Mouse (Mus musculus) v-Abl transformed pro-B cells (cell line): Measurements from ENCODE around the gene Lgals7.

Experiments used
- in situ Hi-C, 2 experiments: fragments of 400-800 bp; cut with MboI; formaldehyde crosslinking; loops; one replicate each; pipeline ENCODE4 v1.15.1; 2025; ENCODE audit not compliant: unreplicated experiment in 2 of 2

The Lgals7 gene

DNA sequence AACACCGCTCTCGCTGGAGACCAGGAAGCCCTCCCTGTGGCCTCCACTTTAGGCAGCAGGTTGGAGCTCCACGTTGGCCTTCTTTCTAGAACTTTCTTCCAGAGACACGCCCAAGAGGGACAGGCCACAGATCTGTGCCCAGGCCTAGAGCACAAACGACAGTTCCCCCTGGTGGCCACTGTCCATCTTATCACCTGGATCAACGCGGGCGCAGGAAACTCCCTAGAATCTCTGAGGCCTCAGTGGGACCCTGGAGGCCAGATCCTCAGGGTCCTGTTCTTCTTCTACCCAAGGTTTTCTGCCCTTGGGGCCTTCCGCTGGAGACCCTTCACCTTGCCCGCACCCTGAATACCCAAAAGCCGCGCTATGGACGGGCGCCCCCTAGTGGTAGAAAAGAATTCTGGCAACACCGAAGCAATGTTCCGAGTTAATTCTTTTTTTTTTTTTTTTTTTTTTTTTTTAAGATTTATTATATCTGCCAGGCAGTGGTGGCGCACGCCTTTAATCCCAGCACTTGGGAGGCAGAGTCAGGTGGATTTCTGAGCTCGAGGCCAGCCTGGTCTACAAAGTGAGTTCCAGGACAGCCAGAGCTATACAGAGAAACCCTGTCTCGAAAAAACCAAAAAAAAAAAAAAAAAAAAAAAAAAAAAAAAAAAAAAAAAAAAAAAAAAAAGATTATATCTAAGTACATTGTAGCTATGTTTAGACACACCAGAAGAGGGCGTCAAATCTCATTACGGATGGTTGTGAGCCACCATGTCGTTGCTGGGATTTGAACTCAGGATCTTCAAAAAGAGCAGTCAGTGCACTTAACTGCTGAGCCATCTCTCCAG lies 4.1 kb downstream of the Lgals7 start:
- in situ Hi-C loops: loop anchor here (5.0 kb wide), 1 partner anchor 70 kb away; no protein-coding TSS in a partner anchor

DNA sequence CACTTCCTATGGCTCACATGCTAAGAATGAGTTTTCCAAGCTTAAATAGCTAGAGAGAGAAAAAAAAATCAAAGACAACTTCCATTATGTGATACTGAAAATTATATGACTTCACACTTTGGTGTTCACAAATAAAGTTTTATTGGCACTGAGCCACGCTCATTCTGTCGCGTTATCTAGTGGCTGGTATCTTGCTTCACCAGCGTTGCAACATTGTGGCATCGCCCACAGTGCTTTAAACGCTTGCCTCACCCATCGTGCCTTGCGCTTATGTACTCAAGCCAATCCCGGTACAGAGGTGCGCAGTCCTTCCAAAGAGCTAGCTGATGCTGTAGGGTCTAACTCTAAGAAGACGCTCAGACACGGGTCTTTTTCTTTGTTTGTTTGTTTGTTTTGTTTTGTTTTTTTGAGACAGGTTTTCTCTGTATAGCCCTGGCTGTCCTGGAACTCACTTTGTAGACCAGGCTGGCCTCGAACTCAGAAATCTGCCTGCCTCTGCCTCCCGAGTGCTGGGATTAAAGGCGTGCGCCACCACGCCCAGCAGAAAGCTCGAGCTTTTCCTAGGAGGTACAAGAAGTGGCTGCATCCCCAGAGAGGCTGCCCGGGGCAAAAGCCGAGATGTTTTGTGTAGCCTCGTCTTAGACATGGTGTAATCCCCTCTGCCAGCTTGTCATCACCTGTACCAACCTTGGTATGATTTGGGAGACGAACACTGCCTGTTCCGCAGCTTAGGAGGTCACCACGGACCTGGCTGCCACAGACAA lies 7.4 kb downstream of the Lgals7 start:
- in situ Hi-C loops: loop anchor here in 1 of 2 experiments (5.0 kb wide), 1 partner anchor 166 kb away; no protein-coding TSS in a partner anchor

DNA sequence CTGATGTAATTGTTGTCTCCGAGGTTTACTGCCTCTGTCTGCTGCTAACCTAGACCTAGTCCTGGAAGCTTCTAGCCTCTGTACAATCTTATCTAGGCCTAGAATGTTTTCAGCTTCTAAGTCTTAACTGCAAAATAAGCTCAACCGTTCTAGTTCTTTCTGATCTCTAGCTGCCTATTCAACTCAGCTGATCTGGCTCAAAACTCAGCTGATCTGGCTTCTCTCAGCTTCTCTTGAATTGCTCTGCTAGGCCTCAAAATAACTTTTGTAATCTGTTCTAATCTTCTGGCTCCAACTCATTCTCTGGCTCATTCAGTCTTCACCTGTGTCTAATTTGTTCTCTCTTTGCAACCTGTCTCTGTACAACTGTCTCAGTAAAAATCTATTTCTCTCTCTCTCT lies 10.9 kb downstream of the Lgals7 start:
- in situ Hi-C loops: loop anchor here in 1 of 2 experiments (5.0 kb wide), 1 partner anchor 163 kb away; no protein-coding TSS in a partner anchor

DNA sequence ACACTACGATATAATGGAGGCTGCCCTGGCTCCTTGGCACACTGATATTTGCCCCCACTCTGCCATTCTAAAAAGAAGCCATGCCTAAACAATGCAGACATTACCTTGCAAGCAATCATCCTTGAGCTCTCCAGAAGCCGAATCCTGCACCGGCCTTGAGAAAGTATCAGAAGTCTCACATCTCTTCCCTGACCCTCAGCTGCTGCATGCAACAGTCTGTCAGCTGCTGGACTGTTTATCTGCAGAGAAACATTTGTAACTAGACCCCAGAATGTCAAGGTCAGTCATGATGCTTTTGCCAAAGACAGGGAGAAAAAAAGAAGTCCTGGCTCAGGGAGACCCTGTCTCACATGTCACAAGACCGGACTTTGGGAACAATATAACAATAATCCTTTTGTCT lies 12.4 kb downstream of the Lgals7 start:
- in situ Hi-C loops: loop anchor here in 1 of 2 experiments (25.0 kb wide), 1 partner anchor 264 kb away; no protein-coding TSS in a partner anchor

DNA sequence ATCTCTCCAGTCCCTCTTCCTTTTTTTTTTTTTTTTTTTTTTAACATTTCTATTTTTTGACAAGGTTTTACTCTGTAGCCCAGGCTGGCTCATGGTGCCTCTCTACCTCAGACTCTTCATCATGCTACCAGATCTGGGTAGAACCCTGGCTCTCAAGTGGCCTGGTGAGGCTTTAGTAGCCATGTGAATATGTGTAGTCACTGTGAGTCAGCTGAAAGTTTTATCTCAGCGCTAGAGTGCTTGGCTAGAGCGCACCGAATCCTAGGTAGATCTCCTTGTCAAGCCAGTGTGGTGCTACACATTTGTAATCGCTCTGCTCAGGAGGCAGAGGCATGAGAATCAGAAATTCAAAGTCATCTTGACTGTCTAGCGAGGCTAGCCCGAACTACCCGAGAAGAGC lies 13.5 kb downstream of the Lgals7 start:
- in situ Hi-C loops: loop anchor here in 1 of 2 experiments (25.0 kb wide), 1 partner anchor 265 kb away; no protein-coding TSS in a partner anchor

DNA sequence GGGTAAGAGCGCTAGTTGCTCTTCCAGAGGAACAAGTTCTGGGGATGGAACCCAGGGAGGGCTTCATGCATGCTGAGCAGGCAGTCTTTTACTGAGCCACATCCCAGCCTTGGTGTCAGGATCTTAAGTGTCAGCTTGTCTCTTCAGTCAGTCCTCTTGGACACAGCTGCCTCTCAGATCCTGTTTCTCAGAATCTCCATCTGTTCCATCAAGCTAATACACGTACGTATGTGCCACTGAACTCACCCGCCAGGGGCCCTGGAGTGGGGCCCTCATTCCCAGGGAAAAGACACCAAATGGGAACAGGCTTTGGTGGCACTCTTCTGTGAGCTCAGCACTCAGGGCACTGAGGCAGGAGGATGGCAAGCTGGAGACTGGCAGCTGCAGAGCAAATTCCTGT lies 14.2 kb downstream of the Lgals7 start:
- in situ Hi-C loops: loop anchor here in 1 of 2 experiments (25.0 kb wide), 1 partner anchor 266 kb away; no protein-coding TSS in a partner anchor

DNA sequence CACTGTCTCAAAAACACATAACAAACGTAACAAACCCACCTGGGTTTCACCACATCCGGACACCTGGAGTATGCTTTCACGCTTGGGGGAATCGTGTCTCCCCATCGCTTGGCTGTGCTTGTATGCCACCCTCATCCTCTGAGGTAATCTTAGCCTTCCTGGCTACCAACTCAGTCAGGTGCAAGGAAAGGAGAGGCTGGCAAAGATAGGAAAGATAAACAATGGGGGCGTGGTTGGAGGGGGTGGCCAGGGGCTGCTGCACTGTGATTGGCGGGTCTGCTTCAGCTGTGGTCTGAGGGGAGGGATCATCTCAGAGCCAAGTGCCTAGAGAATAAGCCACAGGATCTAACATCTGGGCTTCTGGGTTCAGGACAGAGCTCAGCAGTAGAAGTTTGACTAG lies 16.0 kb downstream of the Lgals7 start:
- in situ Hi-C loops: loop anchor here in 1 of 2 experiments (25.0 kb wide), 1 partner anchor 267 kb away; no protein-coding TSS in a partner anchor

DNA sequence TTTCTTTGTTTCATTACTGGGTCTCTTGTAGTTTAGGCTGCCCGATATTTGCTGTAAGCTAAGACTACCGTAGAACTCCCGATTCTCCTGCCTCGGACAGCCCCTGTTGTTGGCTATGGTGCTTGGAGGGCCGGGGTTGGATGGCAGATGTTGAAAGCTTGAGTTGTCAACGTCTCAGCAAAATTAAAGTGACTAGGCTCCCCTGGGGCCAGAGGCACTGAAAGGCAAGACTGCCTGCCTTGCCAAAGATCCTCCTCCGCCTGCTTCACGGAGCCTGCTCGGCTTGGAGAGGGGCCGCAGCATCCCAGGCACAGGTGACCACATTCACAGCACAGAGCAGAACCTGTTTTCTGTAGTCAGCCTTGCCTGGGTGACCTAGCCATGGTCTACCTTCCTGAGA lies 16.9 kb downstream of the Lgals7 start:
- in situ Hi-C loops: loop anchor here in 1 of 2 experiments (25.0 kb wide), 1 partner anchor 268 kb away; no protein-coding TSS in a partner anchor

DNA sequence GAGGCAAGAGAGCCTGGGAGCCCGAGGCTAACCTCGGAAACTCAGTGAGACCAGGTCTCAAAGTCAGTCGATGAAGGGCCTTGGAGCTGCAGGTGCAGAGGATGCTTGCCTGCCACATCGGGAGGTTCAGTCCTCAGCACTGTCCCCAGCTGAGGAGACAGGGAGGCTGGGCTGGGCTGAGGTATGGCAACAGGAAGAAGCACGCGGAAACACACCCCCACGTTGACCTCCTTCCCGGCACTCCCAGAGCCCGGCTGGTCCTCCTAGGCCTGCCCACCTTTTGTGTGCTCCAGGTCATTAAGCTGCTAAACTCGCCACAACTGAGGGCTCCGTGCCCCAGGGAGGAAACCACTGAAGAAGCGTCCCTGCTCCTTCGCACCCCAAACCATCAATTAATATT lies 17.5 kb downstream of the Lgals7 start, which contains the start of gene Capn12:
Gene Capn12, plus strand, starts transcription at position 224 of the 400 bp plus-strand sequence.
- in situ Hi-C loops: loop anchor here in 1 of 2 experiments (25.0 kb wide), 1 partner anchor 269 kb away; no protein-coding TSS in a partner anchor

DNA sequence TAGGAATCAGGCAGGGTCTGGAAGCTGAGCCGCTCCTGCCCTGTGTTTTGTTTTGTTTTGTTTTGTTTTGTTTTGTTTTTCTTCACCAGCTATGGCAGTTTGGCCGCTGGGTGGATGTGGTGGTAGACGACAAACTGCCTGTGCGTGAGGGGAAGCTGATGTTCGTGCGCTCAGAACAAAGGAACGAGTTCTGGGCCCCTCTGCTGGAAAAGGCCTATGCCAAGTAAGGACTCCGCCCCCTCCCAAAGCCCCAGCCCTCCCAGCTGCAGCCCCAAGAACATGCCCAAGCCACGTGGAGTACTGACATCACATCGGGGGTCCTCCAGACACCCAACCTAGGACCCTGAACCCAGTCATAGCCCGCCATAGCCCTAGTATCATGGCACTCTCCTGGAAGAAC lies 19.4 kb downstream of the Lgals7 start:
- in situ Hi-C loops: loop anchor here in 1 of 2 experiments (25.0 kb wide), 1 partner anchor 271 kb away; no protein-coding TSS in a partner anchor

DNA sequence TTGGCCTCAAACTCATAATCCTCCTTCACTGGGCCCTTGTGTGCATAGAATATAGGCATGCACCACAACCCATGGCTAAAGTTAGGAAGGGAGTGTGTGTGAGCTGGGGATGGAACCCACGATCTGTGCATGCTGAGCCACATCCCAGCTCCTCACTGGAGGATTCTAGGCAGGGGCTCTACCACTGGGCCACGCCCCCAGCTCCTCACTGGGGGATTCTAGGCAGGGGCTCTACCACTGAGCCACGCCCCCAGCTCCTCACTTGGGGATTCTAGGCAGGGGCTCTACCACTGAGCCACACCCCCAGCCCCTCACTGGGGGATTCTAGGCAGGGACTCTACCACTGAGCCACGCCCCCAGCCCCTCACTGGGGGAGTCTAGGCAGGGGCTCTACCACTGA lies 20.1 kb downstream of the Lgals7 start:
- in situ Hi-C loops: loop anchor here in 1 of 2 experiments (25.0 kb wide), 1 partner anchor 271 kb away; no protein-coding TSS in a partner anchor

DNA sequence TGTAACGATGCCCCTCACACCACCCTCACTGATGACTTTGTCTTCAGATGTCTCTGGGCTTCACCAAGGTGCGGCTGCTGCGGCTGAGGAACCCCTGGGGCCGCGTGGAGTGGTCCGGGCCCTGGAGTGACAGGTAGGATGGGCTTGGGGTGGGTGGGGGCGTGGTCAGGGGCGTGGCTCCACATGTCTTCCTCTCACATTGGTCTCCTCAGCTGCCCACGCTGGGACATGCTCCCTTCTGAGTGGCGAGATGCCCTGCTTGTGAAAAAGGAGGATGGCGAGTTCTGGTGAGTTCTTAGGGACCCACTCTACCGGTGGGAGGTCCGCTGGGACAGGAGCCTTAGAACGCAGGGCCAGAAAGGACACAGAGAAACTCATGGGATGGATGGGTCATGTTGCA lies 22.8 kb downstream of the Lgals7 start:
- in situ Hi-C loops: loop anchor here in 1 of 2 experiments (25.0 kb wide), 1 partner anchor 274 kb away; no protein-coding TSS in a partner anchor

DNA sequence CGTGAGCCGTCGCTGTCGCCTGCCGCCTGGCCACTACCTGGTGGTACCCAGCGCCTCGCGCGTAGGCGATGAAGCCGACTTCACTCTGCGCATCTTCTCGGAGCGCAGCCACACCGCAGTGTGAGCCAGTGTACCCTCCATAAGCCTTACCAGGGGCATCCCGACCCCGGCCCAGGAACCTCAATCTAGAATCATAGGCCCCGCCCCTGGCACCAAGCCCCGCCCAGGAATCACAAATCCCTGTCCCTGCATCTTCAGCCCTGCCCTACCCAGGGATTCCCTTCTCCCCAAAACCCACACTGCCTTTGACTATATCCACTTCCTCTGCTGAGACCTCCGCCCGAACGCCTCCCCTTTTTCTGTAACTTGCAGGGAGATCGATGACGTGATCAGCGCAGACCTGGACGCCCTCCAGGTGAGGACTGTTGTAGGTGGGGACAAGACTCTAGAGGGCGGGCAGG lies 25.1 kb downstream of the Lgals7 start:
- in situ Hi-C loops: loop anchor here in 1 of 2 experiments (25.0 kb wide), 1 partner anchor 276 kb away; no protein-coding TSS in a partner anchor

DNA sequence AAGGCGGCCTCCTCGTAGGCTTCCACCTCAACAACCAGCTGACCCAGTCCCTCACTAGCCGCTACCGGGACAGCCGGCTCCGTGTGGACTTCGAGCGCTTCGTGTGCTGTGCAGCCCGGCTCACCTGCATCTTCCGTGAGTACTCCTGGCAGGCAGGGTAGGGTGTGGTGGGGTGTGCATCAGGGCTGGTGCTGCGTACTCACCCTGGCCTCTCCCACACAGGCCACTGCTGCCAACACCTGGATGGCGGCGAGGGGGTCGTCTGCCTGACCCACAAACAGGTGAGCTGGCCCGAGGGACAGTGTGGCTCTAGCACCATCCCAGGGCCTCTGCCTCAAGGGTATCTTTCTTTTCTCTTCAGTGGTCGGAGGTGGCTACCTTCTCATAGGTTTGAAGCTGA lies 28.9 kb downstream of the Lgals7 start:
- in situ Hi-C loops: loop anchor here in 1 of 2 experiments (25.0 kb wide), 1 partner anchor 280 kb away; no protein-coding TSS in a partner anchor

DNA sequence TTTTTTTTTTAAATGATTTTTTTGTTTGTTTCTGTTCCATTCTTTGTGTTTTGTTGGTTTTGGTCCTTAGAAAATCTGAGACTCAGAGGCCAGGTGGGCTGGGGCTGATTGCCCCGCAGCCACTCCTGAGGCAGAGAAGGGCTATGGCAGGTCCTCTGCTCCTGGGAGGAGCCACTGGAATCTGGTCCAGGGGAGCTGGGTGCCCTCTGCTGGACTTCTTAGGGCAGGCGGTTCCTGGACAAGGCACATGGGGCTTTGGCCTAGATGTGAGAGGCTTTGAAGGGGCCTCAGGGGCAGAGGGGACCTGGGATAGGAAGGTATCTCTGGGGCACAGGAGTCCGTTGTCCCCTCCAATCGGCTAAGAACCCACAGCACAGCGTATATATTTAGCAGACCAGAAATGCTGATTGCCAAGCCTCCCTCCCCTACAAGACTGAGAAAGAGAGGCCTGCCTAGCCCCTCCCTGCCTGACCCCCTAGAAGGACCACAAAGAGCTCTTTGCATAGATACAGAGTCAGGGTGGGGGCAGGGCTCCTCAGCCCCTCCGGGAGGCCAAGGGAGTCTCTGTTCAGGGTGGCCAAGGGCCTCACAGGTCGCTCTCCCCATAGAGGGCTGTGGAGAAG lies 30.1 kb downstream of the Lgals7 start:
- in situ Hi-C loops: loop anchor here in 1 of 2 experiments (25.0 kb wide), 1 partner anchor 281 kb away; no protein-coding TSS in a partner anchor

DNA sequence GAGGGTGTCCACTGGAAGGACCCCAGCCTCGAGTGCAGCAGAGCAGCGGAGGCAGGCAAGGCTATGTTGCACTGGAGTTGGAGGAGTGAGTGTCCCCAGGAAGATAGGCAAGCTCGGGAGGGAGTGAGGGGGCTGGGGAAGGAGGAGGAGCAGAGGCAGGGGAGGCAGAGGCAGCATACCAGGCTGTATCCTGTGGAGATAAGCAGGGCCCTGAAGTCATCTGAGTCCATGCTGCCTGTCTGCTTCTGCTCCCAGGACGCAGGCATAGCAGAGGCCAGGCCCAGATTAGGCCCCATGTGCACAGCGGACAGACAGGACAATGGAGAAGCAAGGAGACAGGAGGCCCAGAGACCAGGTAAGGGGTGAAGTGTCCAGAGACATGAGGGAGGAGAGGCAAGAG lies 31.3 kb downstream of the Lgals7 start:
- in situ Hi-C loops: loop anchor here in 1 of 2 experiments (25.0 kb wide), 1 partner anchor 283 kb away; no protein-coding TSS in a partner anchor

DNA sequence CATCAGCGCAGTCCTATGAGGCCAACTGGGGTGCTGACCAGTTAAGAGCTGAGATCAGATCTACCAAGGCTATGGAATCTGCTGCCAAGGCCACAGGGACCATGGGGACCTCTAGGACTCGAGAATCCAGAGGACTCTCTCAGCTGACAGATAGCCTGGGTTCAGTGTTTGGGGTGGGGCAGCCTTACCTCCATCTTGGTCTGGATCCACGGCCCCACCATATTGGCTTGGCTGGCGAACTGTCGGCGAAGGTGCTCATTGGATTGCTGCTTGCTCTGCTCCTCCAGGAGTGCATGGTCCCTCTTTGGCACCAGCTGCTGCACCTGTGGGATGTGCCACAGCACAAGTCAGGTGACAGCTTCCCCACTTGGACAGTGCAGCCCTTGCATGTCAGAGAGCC lies 34.0 kb downstream of the Lgals7 start:
- in situ Hi-C loops: loop anchor here in 1 of 2 experiments (25.0 kb wide), 1 partner anchor 285 kb away; no protein-coding TSS in a partner anchor

DNA sequence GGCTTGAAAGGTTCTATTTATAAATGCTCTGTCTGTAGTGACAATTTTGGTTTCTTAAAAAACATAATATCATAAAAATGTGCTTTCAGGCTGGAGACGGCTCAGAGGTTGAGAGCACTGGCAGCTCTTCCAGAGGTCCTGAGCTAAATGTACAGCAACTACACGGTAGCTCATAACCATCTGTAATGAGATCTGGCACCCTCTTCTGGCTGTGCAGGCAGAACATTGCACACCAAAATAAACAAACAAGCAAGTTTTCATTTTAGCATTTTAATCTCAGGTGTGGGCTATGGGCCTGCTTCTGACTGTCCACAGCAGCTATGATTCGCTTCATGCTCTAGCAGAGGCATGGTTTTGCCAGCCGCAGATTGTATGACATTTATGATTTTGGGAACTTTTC lies 36.3 kb downstream of the Lgals7 start:
- in situ Hi-C loops: loop anchor here in 1 of 2 experiments (25.0 kb wide), 1 partner anchor 288 kb away; no protein-coding TSS in a partner anchor

DNA sequence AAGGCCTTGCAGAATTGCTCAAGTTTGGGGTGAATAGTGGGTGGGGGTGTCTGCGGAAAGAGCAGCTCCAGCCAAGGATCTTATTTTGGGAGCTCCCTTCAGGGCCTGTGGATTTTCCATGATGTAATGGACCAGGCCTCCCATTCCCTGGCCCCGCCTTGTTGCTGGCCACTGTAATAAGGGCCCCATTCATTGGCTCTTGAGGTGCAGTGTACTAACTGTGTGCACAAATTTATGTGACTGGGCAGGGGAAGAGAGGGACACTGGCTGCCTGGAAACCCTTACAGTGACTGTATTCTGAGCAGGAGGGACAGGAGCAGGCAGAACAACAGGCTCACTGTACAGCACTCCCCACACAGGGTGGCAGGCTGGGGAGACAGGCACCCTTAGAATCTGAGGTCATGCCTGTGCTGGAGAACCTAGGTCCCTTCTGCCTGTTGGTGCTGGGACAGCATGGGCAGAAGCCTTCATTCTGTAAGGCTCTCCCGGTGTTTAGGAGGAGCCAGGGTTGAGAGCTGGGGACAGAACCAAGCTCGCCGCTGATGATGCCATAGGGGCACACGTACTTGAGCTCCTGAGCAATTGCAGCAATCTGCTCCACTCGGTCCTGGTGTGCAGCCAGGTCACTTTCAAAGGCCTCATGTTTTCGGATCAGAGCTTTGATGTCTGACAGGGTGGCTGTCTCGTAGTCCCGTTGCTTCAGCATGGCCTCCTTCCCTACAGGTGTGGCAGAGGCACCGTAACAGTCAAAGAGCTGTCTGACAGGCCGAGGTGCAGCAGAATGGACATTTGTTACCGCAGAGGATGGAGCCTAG lies 37.9 kb downstream of the Lgals7 start:
- in situ Hi-C loops: no loop called here
